Mouse (Mus musculus): ENCODE results near the gene Mars. TPM values are rescaled to one million over a fixed set of nuclear protein-coding genes. Genes with fewer than 3 reads are reported as not detected.

Mars gene
- total and polyA plus RNA-seq, 3 experiments, result 143 to 224 (median 161) TPM

GRCm38 (mm10) chr10:127291881-127292638 is 19.5 kb downstream of the Mars start:
- peaks cover 47% of the 10 kb centered on the region for H3K79me2 ChIP-seq (replicated peaks; ENCODE audit: control insufficient read depth, extremely low read depth, insufficient read depth, poor library complexity, severe bottlenecking)
- DNase-seq (ENCODE audit: extremely low read depth), result no peak
- H3K9ac ChIP-seq (ENCODE audit: insufficient read depth, low read depth), result peak overlapping the region; percentile 97
- dilution Hi-C loops (cut with MboI; ENCODE audit: extremely low pct_ligation_motif_present, extremely low pct_unique_long_range_greater_than_20kb, low sequenced_read_pairs), result no loop called here
- TF ChIP-seq GABPA (IDR thresholded peaks at IDR 0.05; ENCODE audit: insufficient replicate concordance, low read depth, low read length) (no peak), USF1 (IDR thresholded peaks at IDR 0.05; ENCODE audit: low read depth, low read length) (no peak), ZKSCAN1 (IDR thresholded peaks at IDR 0.05; ENCODE audit: borderline replicate concordance, low read depth, low read length) (no peak)
- H3K4me3 ChIP-seq (replicated peaks in 1 of 3; ENCODE audit: low read depth in 2 of 3, low read length in 2 of 3, poor library complexity in 1 of 3), result peak overlapping the region; percentile 72 to 98 (median 79)
- peaks cover 13 to 49% of the 10 kb centered on the region in 2 experiments for H3K4me1 ChIP-seq (ENCODE audit: control insufficient read depth in 1 of 2, insufficient read depth in 2 of 2)
- peak overlapping the region; percentile 96; the same call in 1 of the 2 replicates for H3K27ac ChIP-seq (ENCODE audit: insufficient read depth, low read depth)
- H3K27me3 ChIP-seq (replicated peaks), result no peaks in the 10 kb centered on the region
- in situ Hi-C loops (cut with MboI; ENCODE audit: low pct_ligation_motif_present, low pct_unique_long_range_greater_than_20kb, low sequenced_read_pairs), result no loop called here
- peak overlapping the region; percentile 90 for H3K4me2 ChIP-seq (ENCODE audit: insufficient read depth, low read depth, poor library complexity, severe bottlenecking)
- peaks cover 49 to 59% of the 10 kb centered on the region in 2 experiments for H3K36me3 ChIP-seq (replicated peaks in 1 of 2; ENCODE audit: control insufficient read depth in 1 of 2, insufficient read depth in 1 of 2, low read length in 1 of 2)
- no peaks in the 10 kb centered on the region for H3K9me3 ChIP-seq (replicated peaks; ENCODE audit: low read length)

DNA sequence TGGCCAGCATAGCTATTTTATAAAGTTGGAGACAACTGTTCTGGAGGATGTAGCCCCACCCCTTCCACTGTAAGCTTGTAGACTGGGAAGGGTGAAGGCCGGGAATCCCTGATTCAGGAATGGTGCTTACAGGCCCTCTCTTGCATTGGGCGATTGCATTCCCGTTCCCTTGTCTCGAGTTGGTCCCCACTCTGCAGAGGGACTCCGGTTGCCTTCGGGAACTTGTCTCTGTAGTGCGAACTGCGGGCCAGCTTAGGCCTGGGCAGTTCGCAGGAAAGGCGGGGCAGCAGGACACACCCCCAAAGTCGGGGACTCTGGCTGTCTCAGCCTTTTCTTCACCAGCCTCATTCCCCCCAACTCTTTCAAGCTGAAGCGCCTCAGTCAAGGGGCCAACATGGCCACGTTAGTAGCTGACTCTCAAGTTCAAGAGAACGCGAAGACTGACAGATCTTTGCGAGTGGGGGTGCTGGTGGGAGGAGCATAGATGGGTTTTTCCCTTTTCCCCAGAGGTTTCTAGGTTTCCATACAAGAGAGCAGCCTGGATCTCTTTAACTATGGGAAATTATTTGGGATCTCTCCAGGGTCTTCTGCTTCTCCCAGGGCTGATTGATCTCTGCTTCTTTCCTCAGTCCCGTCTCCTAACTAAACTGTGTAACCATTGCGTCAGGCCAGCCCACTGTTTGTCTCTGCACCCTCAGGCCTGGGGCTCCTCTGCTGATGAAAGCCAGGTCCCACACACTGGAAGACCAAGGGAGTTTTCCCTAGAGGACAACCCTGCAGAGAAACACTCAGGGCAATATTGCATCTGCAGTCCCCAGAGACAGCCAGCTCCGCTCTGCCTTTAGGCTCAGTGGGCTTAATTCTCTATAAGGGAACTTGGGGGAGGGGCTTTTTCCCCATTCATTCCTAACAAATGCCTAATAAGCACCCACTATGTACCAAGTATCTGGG is 20.4 kb downstream of the Mars start:
- peaks cover 51 to 60% of the 10 kb centered on the region in 2 experiments for H3K36me3 ChIP-seq (replicated peaks in 1 of 2; ENCODE audit: control insufficient read depth in 1 of 2, insufficient read depth in 1 of 2, low read length in 1 of 2)
- TF ChIP-seq E2F4 (IDR thresholded peaks at IDR 0.05; ENCODE audit: insufficient replicate concordance, low read depth, low read length) (no peak), GABPA (IDR thresholded peaks at IDR 0.05; ENCODE audit: insufficient replicate concordance, low read depth, low read length) (no peak), ETS1 (conservative IDR thresholded peaks at IDR 0.05; ENCODE audit: low read depth, low read length) (peak; percentile 32), USF1 (IDR thresholded peaks at IDR 0.05; ENCODE audit: low read depth, low read length) (no peak), PAX5 (IDR thresholded peaks at IDR 0.05; ENCODE audit: low read length) (no peak), ZC3H11A (IDR thresholded peaks at IDR 0.05; ENCODE audit: low read depth, low read length) (no peak), EP300 (IDR thresholded peaks at IDR 0.05; ENCODE audit: low read length) (0 out of 2 replicates have a peak, but pooled peaks have one; percentile 9), CTCF (conservative IDR thresholded peaks at IDR 0.05 in 1 of 2, IDR thresholded peaks at IDR 0.05 in 1 of 2; ENCODE audit: low read depth in 2 of 2, low read length in 2 of 2) (no peak), ZNF384 (IDR thresholded peaks at IDR 0.05; ENCODE audit: low read depth, low read length) (no peak), IRF4 (IDR thresholded peaks at IDR 0.05; ENCODE audit: low read depth, low read length) (peak; percentile 25; the same call in 1 of the 2 replicates), MYC (IDR thresholded peaks at IDR 0.05; ENCODE audit: low read depth, low read length) (0 out of 2 replicates have a peak, but pooled peaks have one; percentile 15), RCOR1 (conservative IDR thresholded peaks at IDR 0.05; ENCODE audit: low read depth, low read length) (0 out of 2 replicates have a peak, but pooled peaks have one; percentile 40), JUND (conservative IDR thresholded peaks at IDR 0.05; ENCODE audit: low read depth, low read length) (no peak), MXI1 (IDR thresholded peaks at IDR 0.05; ENCODE audit: low read depth, low read length) (peak; percentile 56; the same call in 1 of the 2 replicates), ELF1 (IDR thresholded peaks at IDR 0.05; ENCODE audit: low read depth, low read length) (no peak), CHD2 (IDR thresholded peaks at IDR 0.05; ENCODE audit: low read length) (0 out of 2 replicates have a peak, but pooled peaks have one; percentile 25), SIN3A (IDR thresholded peaks at IDR 0.05; ENCODE audit: low read length) (peak; percentile 78; the same call in 1 of the 2 replicates), SMC3 (IDR thresholded peaks at IDR 0.05; ENCODE audit: low read depth, low read length) (peak; percentile 1; the same call in 1 of the 2 replicates), POLR2AphosphoS2 (IDR thresholded peaks at IDR 0.05; ENCODE audit: low read depth, low read length) (peak; percentile 31; the same call in 1 of the 2 replicates), POLR2A (IDR thresholded peaks at IDR 0.05; ENCODE audit: low read depth, low read length) (no peak; the same call in 1 of the 2 replicates), RAD21 (IDR thresholded peaks at IDR 0.05; ENCODE audit: low read depth, low read length) (no peak), ZKSCAN1 (IDR thresholded peaks at IDR 0.05; ENCODE audit: borderline replicate concordance, low read depth, low read length) (no peak), MAFK (IDR thresholded peaks at IDR 0.05; ENCODE audit: insufficient replicate concordance, low read length) (no peak), BHLHE40 (IDR thresholded peaks at IDR 0.05; ENCODE audit: low read depth, low read length) (0 out of 2 replicates have a peak, but pooled peaks have one; percentile 12)
- dilution Hi-C loops (cut with MboI; ENCODE audit: extremely low pct_ligation_motif_present, extremely low pct_unique_long_range_greater_than_20kb, low sequenced_read_pairs) (no loop called here), in situ Hi-C loops (cut with MboI; ENCODE audit: low pct_ligation_motif_present, low pct_unique_long_range_greater_than_20kb, low sequenced_read_pairs) (no loop called here)
- DNase-seq (ENCODE audit: extremely low read depth), result peak; percentile 65
- H3K4me3 ChIP-seq (replicated peaks in 1 of 3; ENCODE audit: low read depth in 2 of 3, low read length in 2 of 3, poor library complexity in 1 of 3), result peak overlapping the region; percentile 72 to 98 (median 79)
- peak overlapping the region; percentile 96 for H3K27ac ChIP-seq (ENCODE audit: insufficient read depth, low read depth)
- peaks cover 53% of the 10 kb centered on the region for H3K79me2 ChIP-seq (replicated peaks; ENCODE audit: control insufficient read depth, extremely low read depth, insufficient read depth, poor library complexity, severe bottlenecking)
- no peaks in the 10 kb centered on the region for H3K27me3 ChIP-seq (replicated peaks)
- H3K4me2 ChIP-seq (ENCODE audit: insufficient read depth, low read depth, poor library complexity, severe bottlenecking), result peak overlapping the region; percentile 90; the same call in 1 of the 2 replicates
- H3K9me3 ChIP-seq (replicated peaks; ENCODE audit: low read length), result no peaks in the 10 kb centered on the region
- peaks cover 20 to 52% of the 10 kb centered on the region in 2 experiments for H3K4me1 ChIP-seq (ENCODE audit: control insufficient read depth in 1 of 2, insufficient read depth in 2 of 2)
- H3K9ac ChIP-seq (ENCODE audit: insufficient read depth, low read depth), result peak overlapping the region; percentile 97

Measured in CH12.LX (cell line).